Mouse (Mus musculus) forebrain, embryonic 14.5 days (tissue): ENCODE measurements around the gene Gm20388. TPM values are rescaled to one million over a fixed set of nuclear protein-coding genes. Genes with fewer than 3 reads are reported as not detected.

Experiments used
- ATAC-seq: fragments of 200-750 bp; cut with Nextera tagmentation; 2 replicates; pipeline ENCODE4 v1.8.0; 2017; ENCODE audit warnings: mild to moderate bottlenecking, moderate library complexity
- DNase-seq: peaks from one replicate; pipeline ENCODE4 v3.0.0-alpha.2; 2015; ENCODE audit warnings: low spot score
- H3K27ac ChIP-seq: fragments of 300-500 bp; sonication (generic); 2 replicates; pipeline ENCODE4 v1.5.1; 2014; ENCODE audit warnings: low read depth, mild to moderate bottlenecking, control low read depth, low read length, moderate library complexity
- H3K27me3 ChIP-seq: fragments of 300-500 bp; sonication (generic); replicated peaks from 2 replicates; pipeline ENCODE4 v1.6.1; 2014; ENCODE audit warnings: low read length, control low read depth, mixed read lengths; ENCODE audit not compliant: control insufficient read depth, insufficient read depth
- H3K36me3 ChIP-seq: fragments of 300-500 bp; sonication (generic); 2 replicates; pipeline ENCODE4 v1.6.1; 2014; ENCODE audit warnings: low read length, control low read depth; ENCODE audit not compliant: control insufficient read depth, insufficient read depth
- H3K4me1 ChIP-seq: fragments of 300-500 bp; sonication (generic); 2 replicates; pipeline ENCODE4 v1.6.1; 2014; ENCODE audit warnings: antibody characterized with exemption, low read length, control low read depth; ENCODE audit not compliant: control insufficient read depth, insufficient read depth
- H3K4me2 ChIP-seq: fragments of 300-500 bp; sonication (generic); 2 replicates; pipeline ENCODE4 v1.6.1; 2014; ENCODE audit warnings: mild to moderate bottlenecking, control low read depth, low read length
- H3K4me3 ChIP-seq: fragments of 300-500 bp; sonication (generic); 2 replicates; pipeline ENCODE4 v1.5.1; 2014; ENCODE audit warnings: low read depth, low read length, control low read depth
- H3K9ac ChIP-seq: fragments of 300-500 bp; sonication (generic); 2 replicates; pipeline ENCODE4 v1.6.1; 2014; ENCODE audit warnings: mild to moderate bottlenecking, low read length, control low read depth, moderate library complexity
- H3K9me3 ChIP-seq: fragments of 300-500 bp; sonication (generic); replicated peaks from 2 replicates; pipeline ENCODE4 v1.6.1; 2016; ENCODE audit warnings: low read length, control low read depth, mixed read lengths; ENCODE audit not compliant: control insufficient read depth
- WGBS: fragments of 180-500 bp; shearing (Covaris S2); extraction: QIAGEN DNeasy Blood & Tissue Kit; methylation state at CpG from one replicate; pipeline ENCODE4 v1.1.7; 2014; 5-methylcytosine and 5-hydroxymethylcytosine counted together
- polyA plus RNA-seq: library from polyadenylated mRNA; unstranded; fragments of >200 nt; fragmentation: Nextera tagmentation; extraction: Ambion mirVana; gene quantifications from 2 replicates; pipeline ENCODE4 v1.2.1, GENCODE M21; 2014

Gm20388 gene
- polyA plus RNA-seq, 1 experiment from 2014 or later = 7.4 TPM

GRCm38 (mm10) chr8:120261338-120262120 lies 350.9 kb downstream of the Gm20388 start:
- WGBS = 49% methylated on average over 21 of the region's 21 CpGs
- Histone ChIP-seq H3K27me3 (no peaks in the 10 kb centered on the region), H3K27ac (no peak overlapping the region), H3K4me1 (peaks cover 36% of the 10 kb centered on the region), H3K4me2 (no peak overlapping the region), H3K4me3 (no peak overlapping the region), H3K9me3 (no peaks in the 10 kb centered on the region), H3K36me3 (no peaks in the 10 kb centered on the region), H3K9ac (no peak overlapping the region)
- DNase-seq = no peak
- no peak for ATAC-seq

GRCm38 (mm10) chr8:120263879-120264278 lies 353.2 kb downstream of the Gm20388 start:
- Histone ChIP-seq H3K4me1 (peaks cover 42% of the 10 kb centered on the region), H3K27ac (no peak overlapping the region), H3K4me2 (no peak overlapping the region), H3K9me3 (no peaks in the 10 kb centered on the region), H3K36me3 (no peaks in the 10 kb centered on the region), H3K9ac (no peak overlapping the region), H3K4me3 (no peak overlapping the region), H3K27me3 (no peaks in the 10 kb centered on the region)
- DNase-seq (no peak), ATAC-seq (no peak)
- 92% methylated on average over 5 of the region's 5 CpGs for WGBS

- ATAC-seq (no peak; the same call in 1 of the 2 replicates), DNase-seq (no peak)
- H3K9me3 ChIP-seq = no peaks in the 10 kb centered on the region
- no peak overlapping the region for H3K4me3 ChIP-seq
- no peaks in the 10 kb centered on the region for H3K27me3 ChIP-seq
- H3K27ac ChIP-seq = peak overlapping the region; percentile 95
- no peaks in the 10 kb centered on the region for H3K36me3 ChIP-seq
- peak overlapping the region; percentile 35 for H3K4me2 ChIP-seq
- H3K4me1 ChIP-seq = peaks cover 42% of the 10 kb centered on the region
- H3K9ac ChIP-seq = peak overlapping the region; percentile 44
- 37% methylated on average over 13 of the region's 13 CpGs for WGBS
Measured at GRCm38 (mm10) chr8:120264388-120264943, 353.8 kb downstream of the Gm20388 start.

- H3K4me1 ChIP-seq = peaks cover 42% of the 10 kb centered on the region
- H3K27ac ChIP-seq = peak overlapping the region; percentile 95
- ATAC-seq (peak; percentile 84), DNase-seq (peak; percentile 96)
- H3K9me3 ChIP-seq = no peaks in the 10 kb centered on the region
- H3K4me3 ChIP-seq = no peak overlapping the region
- peak overlapping the region; percentile 44 for H3K9ac ChIP-seq
- no peaks in the 10 kb centered on the region for H3K36me3 ChIP-seq
- WGBS = 1% methylated on average over 16 of the region's 16 CpGs
- peak overlapping the region; percentile 35 for H3K4me2 ChIP-seq
- no peaks in the 10 kb centered on the region for H3K27me3 ChIP-seq
Measured at GRCm38 (mm10) chr8:120264944-120265453, 354.4 kb downstream of the Gm20388 start.

GRCm38 (mm10) chr8:120265471-120265870 lies 354.8 kb downstream of the Gm20388 start:
- ATAC-seq = peak; percentile 68
- no peaks in the 10 kb centered on the region for H3K27me3 ChIP-seq
- WGBS = 5% methylated on average over 4 of the region's 4 CpGs
- no peaks in the 10 kb centered on the region for H3K36me3 ChIP-seq
- H3K9ac ChIP-seq = peak overlapping the region; percentile 36; the same call in 1 of the 2 replicates
- peak overlapping the region; percentile 35; the same call in 1 of the 2 replicates for H3K4me2 ChIP-seq
- peak overlapping the region; percentile 95 for H3K27ac ChIP-seq
- peak; percentile 87 for DNase-seq
- no peak overlapping the region for H3K4me3 ChIP-seq
- no peaks in the 10 kb centered on the region for H3K9me3 ChIP-seq
- peaks cover 46% of the 10 kb centered on the region for H3K4me1 ChIP-seq

- H3K36me3 ChIP-seq = no peaks in the 10 kb centered on the region
- ATAC-seq = no peak
- H3K9ac ChIP-seq = no peak overlapping the region
- H3K27me3 ChIP-seq = no peaks in the 10 kb centered on the region
- H3K4me1 ChIP-seq = peaks cover 44% of the 10 kb centered on the region
- peak overlapping the region; percentile 62; the same call in 1 of the 2 replicates for H3K27ac ChIP-seq
- WGBS = 70% methylated on average over 19 of the region's 19 CpGs
- DNase-seq = peak; percentile 55
- no peak overlapping the region for H3K4me3 ChIP-seq
- no peaks in the 10 kb centered on the region for H3K9me3 ChIP-seq
- H3K4me2 ChIP-seq = no peak overlapping the region
Measured at GRCm38 (mm10) chr8:120268541-120268980, 357.9 kb downstream of the Gm20388 start.

GRCm38 (mm10) chr8:120270449-120270848 lies 359.8 kb downstream of the Gm20388 start:
- no peak overlapping the region for H3K27ac ChIP-seq
- WGBS = 39% methylated on average over 13 of the region's 13 CpGs
- peak; percentile 66 for DNase-seq

GRCm38 (mm10) chr8:120273430-120273829 lies 362.8 kb downstream of the Gm20388 start:
- Histone ChIP-seq H3K4me2 (no peak overlapping the region), H3K4me1 (peaks cover 36% of the 10 kb centered on the region), H3K27me3 (no peaks in the 10 kb centered on the region), H3K9me3 (no peaks in the 10 kb centered on the region), H3K9ac (no peak overlapping the region), H3K36me3 (no peaks in the 10 kb centered on the region), H3K27ac (no peak overlapping the region), H3K4me3 (no peak overlapping the region)
- no peak for DNase-seq
- 83% methylated on average over 4 of the region's 4 CpGs for WGBS
- no peak for ATAC-seq

More at GRCm38 (mm10) chr8:120270449-120270848, 359.8 kb downstream of the Gm20388 start:
- Histone ChIP-seq H3K9me3 (no peaks in the 10 kb centered on the region), H3K36me3 (no peaks in the 10 kb centered on the region), H3K9ac (peak overlapping the region; percentile 13; the same call in 1 of the 2 replicates), H3K4me2 (no peak overlapping the region; the same call in 1 of the 2 replicates), H3K4me1 (peaks cover 36% of the 10 kb centered on the region), H3K4me3 (no peak overlapping the region), H3K27me3 (no peaks in the 10 kb centered on the region)
- peak; percentile 47 for ATAC-seq
